Mouse (Mus musculus) testis, adult 2 months (tissue): ENCODE results near the gene Pin1. TPM values are rescaled to one million over a fixed set of nuclear protein-coding genes. Genes with fewer than 3 reads are reported as not detected.

Experiments used
- H3K27ac ChIP-seq: fragments of 200-500 bp; 2 replicates; pipeline ENCODE4 v1.5.1; 2012; ENCODE audit warnings: low read depth, low read length; ENCODE audit not compliant: control insufficient read depth, insufficient read depth
- H3K27me3 ChIP-seq: fragments of 200-500 bp; 2 replicates; pipeline ENCODE4 v1.6.1; 2012; ENCODE audit warnings: mild to moderate bottlenecking, low read length, moderate library complexity; ENCODE audit not compliant: control insufficient read depth, insufficient read depth
- H3K36me3 ChIP-seq: fragments of 200-500 bp; 2 replicates; pipeline ENCODE4 v1.6.1; 2012; ENCODE audit warnings: mild to moderate bottlenecking, low read length; ENCODE audit not compliant: control insufficient read depth, insufficient read depth
- H3K4me1 ChIP-seq: fragments of 200-500 bp; 2 replicates; pipeline ENCODE4 v1.6.1; 2012; ENCODE audit warnings: low read length; ENCODE audit not compliant: control insufficient read depth, insufficient read depth
- H3K4me3 ChIP-seq: fragments of 200-500 bp; 2 replicates; pipeline ENCODE4 v1.5.1; 2012; ENCODE audit warnings: low read depth, mild to moderate bottlenecking, low read length, moderate library complexity, mixed read lengths; ENCODE audit not compliant: control insufficient read depth
- CTCF ChIP-seq: fragments of 200-500 bp; IDR thresholded peaks from 2 replicates; pipeline ENCODE4 v1.5.1; 2012; ENCODE audit warnings: low read depth, mild to moderate bottlenecking, inconsistent platforms, low read length, moderate library complexity; ENCODE audit not compliant: control insufficient read depth, insufficient read depth, insufficient replicate concordance
- POLR2A ChIP-seq: fragments of 200-500 bp; IDR thresholded peaks from 2 replicates; pipeline ENCODE4 v1.6.1; 2012; ENCODE audit warnings: low read depth, mild to moderate bottlenecking, inconsistent platforms, low read length, moderate library complexity; ENCODE audit not compliant: control insufficient read depth
- polyA plus RNA-seq: library from polyadenylated mRNA; depleted of rRNA; stranded (reverse); fragments of >200 nt; gene quantifications from 2 replicates; pipeline ENCODE4 v1.2.3, GENCODE M21; 2012

Gene Pin1
- polyA plus RNA-seq, 1 experiment, result 17.7 TPM

GRCm38 (mm10) chr9:20694721-20695235 lies 42.9 kb downstream of the Pin1 start:
- Histone ChIP-seq H3K36me3 (no peaks in the 10 kb centered on the region), H3K27me3 (no peaks in the 10 kb centered on the region), H3K4me3 (peak overlapping the region; percentile 25), H3K27ac (no peak overlapping the region), H3K4me1 (peaks cover 7% of the 10 kb centered on the region)
- TF ChIP-seq CTCF (no peak), POLR2A (no peak)

- TF ChIP-seq CTCF, result no peak
- TF ChIP-seq POLR2A, result no peak
- no peaks in the 10 kb centered on the region for H3K27me3 ChIP-seq
- H3K27ac ChIP-seq, result no peak overlapping the region
Observed at GRCm38 (mm10) chr9:20696107-20696712, 44.3 kb downstream of the Pin1 start.

DNA sequence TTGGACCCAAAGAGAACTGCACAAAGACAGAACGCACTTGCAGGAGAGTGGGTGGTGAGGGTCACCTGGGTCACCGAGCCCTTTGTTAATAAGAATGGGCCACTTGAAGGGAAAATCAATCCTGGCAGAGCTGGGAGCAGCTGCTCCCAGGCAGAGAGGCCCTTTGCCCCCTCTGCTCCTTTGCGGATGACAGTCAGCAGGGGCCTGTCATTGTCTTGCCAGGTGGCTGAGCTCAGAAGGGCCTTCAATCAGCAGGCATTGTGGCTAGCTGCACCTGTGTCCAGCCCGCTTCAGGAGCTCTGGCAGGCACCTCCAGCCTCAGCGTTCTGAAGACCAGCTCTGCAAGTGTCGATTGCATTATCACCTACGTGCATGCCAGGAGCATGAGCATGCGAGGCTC lies 45.6 kb downstream of the Pin1 start:
- no peak overlapping the region for H3K27ac ChIP-seq
- no peaks in the 10 kb centered on the region for H3K27me3 ChIP-seq
- H3K4me1 ChIP-seq, result peaks cover 7% of the 10 kb centered on the region
- no peak overlapping the region for H3K4me3 ChIP-seq
- no peaks in the 10 kb centered on the region for H3K36me3 ChIP-seq
- TF ChIP-seq CTCF (no peak), POLR2A (no peak)

More at GRCm38 (mm10) chr9:20696107-20696712, 44.3 kb downstream of the Pin1 start:
- no peak overlapping the region for H3K4me3 ChIP-seq
- peaks cover 7% of the 10 kb centered on the region for H3K4me1 ChIP-seq
- H3K36me3 ChIP-seq, result no peaks in the 10 kb centered on the region

DNA sequence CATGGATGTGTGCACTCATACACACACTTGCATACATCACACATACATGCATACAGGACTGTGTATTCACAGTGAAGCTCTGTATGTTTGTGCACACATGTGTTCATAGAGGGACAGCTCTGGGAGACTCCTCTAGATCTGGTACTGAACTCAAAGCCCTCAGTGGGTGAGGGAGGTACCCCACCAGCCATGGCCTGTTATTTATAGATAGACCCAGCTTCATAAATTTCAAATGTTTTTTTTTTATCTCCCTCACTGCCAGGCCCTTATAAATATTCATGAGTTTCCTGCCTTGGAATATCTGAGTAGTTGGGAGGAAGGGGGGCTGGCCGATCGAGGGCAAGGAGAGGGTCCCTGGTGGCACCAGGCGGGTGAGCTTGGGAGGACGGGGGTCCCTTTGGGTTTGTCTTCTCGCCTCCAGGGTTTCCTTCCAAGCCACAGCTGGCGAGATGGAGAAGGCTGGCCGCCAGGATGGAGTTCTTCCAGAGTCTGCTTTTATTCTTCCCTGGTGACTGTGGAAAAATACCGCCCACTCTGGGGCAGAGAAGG lies 52.0 kb downstream of the Pin1 start:
- Histone ChIP-seq H3K4me1 (no peaks in the 10 kb centered on the region), H3K27me3 (no peaks in the 10 kb centered on the region), H3K4me3 (no peak overlapping the region), H3K27ac (no peak overlapping the region), H3K36me3 (no peaks in the 10 kb centered on the region)
- TF ChIP-seq POLR2A, result no peak
- TF ChIP-seq CTCF, result no peak

DNA sequence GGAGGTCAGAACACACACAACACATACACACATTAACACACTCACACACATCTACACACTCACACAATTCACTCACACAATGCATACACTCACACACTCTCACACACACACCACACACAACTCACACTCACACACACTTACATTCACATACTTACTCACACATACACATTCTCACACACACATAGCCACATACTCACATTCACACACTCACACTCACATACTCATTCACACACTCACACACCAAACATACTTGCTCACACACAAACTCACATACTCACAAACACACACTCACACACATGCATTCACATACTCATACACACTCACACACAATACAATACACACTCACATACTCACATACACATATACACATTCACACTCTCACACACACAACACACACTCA lies 53.5 kb downstream of the Pin1 start:
- no peak for TF ChIP-seq POLR2A
- no peak for TF ChIP-seq CTCF
- H3K27ac ChIP-seq, result no peak overlapping the region
- no peaks in the 10 kb centered on the region for H3K36me3 ChIP-seq
- H3K4me3 ChIP-seq, result no peak overlapping the region
- no peaks in the 10 kb centered on the region for H3K4me1 ChIP-seq
- no peaks in the 10 kb centered on the region for H3K27me3 ChIP-seq

GRCm38 (mm10) chr9:20705981-20706380 lies 54.1 kb downstream of the Pin1 start:
- no peaks in the 10 kb centered on the region for H3K36me3 ChIP-seq
- no peaks in the 10 kb centered on the region for H3K27me3 ChIP-seq
- no peaks in the 10 kb centered on the region for H3K4me1 ChIP-seq
- TF ChIP-seq POLR2A, result no peak
- TF ChIP-seq CTCF, result no peak
- no peak overlapping the region for H3K27ac ChIP-seq
- H3K4me3 ChIP-seq, result no peak overlapping the region

DNA sequence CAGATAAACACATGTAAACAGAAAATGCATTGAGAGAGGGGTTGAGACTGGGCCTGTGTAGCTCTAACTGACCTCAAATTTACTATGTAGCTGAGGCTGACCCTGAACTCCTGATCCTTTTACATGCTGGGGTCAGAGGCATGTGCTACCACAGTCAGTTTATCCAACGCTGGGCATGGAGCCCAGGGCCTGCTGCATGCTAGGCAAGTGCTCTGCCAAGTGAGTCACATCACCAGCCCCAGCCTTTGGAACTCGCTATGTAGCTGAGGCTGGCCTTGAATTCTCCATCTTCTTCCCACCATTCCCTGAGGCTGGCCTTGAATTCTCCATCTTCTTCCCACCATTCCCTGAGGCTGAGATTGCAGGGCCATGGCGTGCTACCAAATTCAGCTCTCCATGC lies 58.6 kb downstream of the Pin1 start:
- no peak overlapping the region for H3K27ac ChIP-seq
- H3K36me3 ChIP-seq, result no peaks in the 10 kb centered on the region
- H3K27me3 ChIP-seq, result no peaks in the 10 kb centered on the region
- H3K4me3 ChIP-seq, result no peak overlapping the region
- no peak for TF ChIP-seq POLR2A
- no peak for TF ChIP-seq CTCF
- H3K4me1 ChIP-seq, result no peaks in the 10 kb centered on the region
